Mouse (Mus musculus): ENCODE data around the gene Gm42791.

Gene Gm42791

GRCm38 (mm10) chr5:148977698-148978457, 17.1 kb downstream of the Gm42791 start:
- no peak for DNase-seq

- no peak for DNase-seq
These were observed 18.1 kb downstream of the Gm42791 start for GRCm38 (mm10) chr5:148976876-148977275.

DNA sequence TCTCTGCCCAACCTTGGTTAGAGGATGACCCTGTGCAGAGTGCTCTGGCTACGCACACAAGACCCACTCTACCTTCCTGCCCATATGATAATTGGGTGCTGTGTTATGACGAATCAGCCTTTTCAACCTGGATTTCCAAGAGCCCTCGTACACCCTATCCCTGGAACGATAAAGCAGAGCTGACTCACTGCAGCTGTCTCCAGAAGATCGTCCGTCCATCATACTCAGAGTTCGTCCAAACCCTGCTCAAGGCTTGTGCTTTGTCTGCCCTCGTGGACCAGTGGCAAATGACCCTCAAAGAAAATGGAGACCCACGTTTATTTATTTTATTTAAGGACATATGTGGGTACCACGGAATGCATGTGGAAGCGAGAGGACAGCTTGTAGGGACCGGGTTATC, 19.9 kb downstream of the Gm42791 start:
- no peak for DNase-seq

DNA sequence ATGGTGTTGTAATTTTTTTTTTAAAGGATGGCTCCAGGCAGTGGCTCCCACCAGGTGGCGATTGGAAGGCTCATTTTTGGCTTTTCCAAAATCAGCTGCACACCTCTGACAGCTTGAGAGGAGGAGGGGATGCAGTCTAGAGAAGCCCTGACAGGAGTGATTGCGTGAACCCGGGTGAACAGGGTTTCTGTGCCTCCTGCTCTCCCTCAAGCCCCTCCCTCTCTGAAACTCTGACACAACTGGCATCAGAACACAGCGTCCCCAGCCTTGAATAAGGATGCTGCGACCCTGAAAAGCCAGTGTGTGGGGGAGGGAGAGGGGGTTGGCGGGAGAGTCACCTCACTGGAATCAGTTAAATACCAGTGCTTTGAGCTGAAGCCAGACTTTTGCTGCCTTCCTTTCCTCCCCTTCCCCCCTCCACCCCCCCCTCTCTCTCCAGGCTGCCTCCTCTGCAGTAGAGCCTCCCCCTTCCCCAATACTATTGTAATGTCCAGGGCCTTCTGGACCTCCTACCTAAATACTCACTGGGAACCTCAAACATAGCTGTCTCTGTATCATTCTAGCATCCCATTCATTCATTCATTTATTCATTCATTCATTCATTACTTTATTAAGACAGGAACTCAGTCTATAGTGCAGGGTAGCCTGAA, 21.8 kb downstream of the Gm42791 start:
- no peak for DNase-seq

GRCm38 (mm10) chr5:148972167-148972566, 22.8 kb downstream of the Gm42791 start:
- no peak for DNase-seq

DNA sequence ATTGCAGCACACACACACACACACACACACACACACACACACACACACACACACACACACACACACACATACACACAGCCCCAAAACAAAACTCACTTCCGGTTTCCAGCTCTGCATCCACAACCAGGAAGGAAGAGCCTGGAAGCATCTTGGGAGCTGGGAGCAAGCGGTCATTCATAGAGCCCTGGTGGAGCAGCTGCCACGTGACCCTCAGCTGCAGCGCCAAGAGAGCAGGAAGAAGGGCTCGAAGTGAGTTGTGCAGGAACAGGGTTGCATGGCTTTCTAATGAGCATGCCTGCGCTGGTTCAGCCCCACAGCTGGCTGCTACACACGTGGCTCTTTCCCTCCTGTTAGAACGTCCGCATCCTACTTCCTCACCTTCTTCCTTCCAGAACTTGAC, 25.3 kb downstream of the Gm42791 start:
- no peak for DNase-seq

GRCm38 (mm10) chr5:148968958-148969576, 25.9 kb downstream of the Gm42791 start:
- DNase-seq = no peak

DNA sequence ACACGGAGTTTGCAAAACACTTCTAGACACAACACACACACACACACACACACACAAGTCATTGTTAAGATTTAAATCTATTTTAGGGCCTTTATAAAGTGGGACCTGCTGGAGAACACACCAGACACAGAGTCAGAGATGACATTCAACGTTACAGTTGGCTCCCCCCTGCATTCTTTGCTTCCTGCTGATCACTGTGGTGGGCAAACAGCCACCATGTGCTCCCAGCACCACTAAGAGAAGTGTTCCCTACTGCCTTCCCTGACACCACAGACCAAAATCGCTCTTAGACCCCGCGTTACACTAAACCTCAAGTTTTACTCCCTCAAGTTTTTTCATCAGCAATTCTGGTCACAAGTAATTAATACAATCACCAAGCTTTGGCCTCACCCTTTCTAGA, 26.8 kb downstream of the Gm42791 start:
- no peak for DNase-seq

DNA sequence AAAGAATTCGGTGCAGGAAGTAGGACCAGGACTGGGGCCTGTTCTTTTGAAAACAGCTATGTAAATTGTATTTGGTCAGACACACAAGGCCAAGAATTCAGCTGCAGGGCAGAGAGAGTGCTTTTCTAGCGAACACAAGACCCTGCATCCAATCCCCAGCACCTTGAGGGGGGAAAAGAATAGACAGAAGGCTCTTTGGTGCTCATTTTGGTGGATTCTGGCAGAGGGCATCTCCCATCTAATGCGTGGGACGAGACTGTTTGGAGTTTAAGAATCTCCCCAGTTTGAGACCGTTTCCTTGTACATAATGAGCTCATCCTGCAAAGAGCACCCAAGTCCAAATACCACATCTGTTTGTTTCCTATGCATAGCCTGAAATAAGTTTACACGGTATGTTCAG, 28.6 kb downstream of the Gm42791 start:
- no peak for DNase-seq

DNA sequence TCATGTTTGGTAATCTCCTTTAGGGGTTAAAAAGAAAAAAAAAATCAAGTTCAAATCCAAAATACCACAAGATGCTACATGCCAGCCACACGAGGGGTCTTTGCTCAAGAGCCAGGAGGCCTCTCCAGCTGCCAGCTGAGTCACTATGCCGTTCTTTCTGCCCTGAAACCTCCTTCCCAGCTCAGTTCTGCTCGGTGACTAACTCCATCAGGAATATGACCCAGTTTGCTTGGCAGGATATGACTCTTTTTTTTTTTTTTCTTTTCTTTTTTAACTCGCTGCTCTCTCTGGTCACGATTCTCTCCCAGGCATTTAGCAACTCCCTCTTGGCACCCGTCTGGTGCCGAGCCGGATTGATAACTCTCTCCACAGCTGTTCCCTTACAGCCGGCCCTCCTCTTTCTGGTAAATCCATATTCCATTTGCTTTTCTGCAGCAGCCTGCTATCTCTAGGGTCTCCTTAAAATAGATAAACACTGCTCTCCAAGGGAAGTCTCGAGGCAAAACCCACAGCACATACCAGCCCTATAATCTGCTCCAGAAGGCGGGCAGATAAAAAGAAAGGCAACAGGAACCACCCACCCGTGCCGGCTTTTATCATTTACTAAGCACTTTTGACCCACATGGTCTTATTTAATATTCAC, 29.1 kb downstream of the Gm42791 start:
- DNase-seq = peak; percentile 10 to 26

- DNase-seq = no peak
These were observed 29.8 kb downstream of the Gm42791 start for GRCm38 (mm10) chr5:148965089-148965591.

DNA sequence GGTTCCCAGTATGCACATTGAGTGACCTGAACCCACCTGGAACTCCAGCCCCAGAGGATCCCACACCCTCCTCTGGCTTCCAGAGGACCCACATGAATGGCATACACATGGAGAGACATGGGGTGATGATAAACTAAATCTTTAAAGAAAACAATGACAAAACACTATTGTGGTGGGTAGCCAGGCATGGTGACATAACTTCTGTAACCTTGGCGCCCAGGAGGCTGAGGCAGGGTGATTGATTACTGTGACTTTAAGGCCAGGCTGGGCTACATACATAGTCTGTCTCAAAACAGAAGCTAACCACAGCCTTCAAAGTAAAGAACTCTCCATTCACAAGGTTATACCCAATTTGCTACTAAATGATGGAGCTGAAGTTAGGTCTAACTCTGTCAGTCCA, 30.7 kb downstream of the Gm42791 start:
- no peak for DNase-seq

DNA sequence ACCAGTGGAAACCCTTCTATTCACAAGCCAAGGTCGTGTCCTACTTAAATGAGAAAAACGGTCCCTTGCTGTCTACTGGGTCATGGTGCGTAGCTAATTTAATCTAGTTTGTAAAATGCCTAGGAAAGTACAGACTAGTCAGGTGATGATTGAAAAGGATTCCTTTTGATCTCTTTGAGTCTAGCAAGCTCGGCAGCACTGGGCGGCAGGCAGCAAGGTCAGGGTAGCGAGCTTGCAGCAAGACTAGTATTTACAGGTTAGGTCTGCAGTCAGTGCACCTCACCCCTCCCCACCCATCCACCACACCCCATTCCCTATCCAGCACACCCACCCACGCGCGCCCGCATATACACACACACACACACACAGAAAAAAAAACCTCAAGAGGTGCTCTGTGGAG, 34.7 kb downstream of the Gm42791 start:
- no peak for DNase-seq

DNA sequence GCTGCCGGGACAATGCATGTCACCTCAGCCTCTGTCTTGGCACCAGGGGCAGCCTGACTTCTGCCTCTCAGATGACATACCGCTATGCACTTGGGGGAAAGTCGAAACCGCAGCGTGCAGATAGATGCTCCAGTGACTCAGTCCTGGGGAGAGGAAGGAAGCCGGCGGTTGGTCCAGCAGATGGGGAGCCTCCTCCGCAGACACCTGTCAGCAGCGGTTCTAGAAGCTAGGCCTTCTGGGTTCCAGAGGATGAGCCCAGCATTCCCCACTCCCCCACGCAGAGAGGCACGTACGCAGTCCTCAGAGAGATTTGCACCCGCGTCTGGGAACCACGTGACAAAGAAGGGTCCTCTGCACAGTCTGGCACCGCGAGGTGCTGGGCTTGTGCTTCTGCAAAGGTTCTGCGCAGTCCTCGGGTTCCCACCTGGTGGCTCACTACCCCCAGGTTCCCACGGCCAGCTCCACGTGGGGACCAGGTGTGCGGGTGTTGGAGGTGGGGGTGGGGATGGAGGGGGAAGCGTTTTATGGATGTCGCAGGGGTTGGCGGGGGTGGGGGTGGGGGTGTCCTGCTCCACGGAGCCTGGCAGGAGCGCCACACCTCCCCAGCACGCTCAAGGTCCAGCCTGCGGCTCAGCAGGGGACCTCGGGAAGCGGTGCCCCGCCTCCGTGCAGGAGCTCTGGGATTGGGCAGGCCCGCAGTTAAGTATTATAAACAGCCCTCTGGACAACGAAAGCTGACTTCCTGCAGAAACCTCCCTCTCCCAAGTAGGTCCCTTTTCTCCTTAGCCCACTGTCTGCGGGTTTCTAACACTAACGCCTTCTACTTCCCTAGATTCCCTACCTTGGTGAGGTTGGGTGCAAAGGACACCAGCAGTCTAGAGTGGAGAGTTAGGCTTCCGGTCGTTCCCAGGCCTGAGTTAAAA, 35.6 kb downstream of the Gm42791 start:
- DNase-seq = peak; percentile 70 to 73

- peak; percentile 41 to 44 for DNase-seq
These were observed 36.6 kb downstream of the Gm42791 start for GRCm38 (mm10) chr5:148958355-148958754.

GRCm38 (mm10) chr5:148956898-148957535, 37.9 kb downstream of the Gm42791 start:
- DNase-seq = no peak

GRCm38 (mm10) chr5:148956091-148956490, 38.9 kb downstream of the Gm42791 start:
- DNase-seq = no peak

GRCm38 (mm10) chr5:148955575-148955974, 39.4 kb downstream of the Gm42791 start:
- DNase-seq = no peak

- peak in 1 of 2 experiments; percentile 13 for DNase-seq
These were observed 40.5 kb downstream of the Gm42791 start for GRCm38 (mm10) chr5:148954314-148955060.

DNA sequence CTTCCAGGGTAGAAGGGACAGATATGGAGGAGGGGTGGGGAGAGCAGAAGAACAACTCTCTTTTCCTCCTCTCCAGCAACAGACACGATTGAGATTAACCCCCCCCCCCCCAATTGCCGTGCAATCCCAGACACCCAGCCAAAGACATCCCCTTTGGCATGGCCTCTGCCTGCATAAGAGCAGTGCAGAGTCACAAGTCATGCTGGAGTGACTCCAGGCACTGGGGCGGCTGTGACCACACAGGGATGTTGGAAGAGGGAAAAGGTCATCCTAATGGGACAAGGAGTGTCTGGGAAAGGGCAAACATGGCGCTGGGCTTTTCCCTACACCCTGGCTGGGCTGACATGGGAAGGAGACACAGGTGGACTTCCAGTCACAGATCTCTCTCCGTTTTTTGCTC, 41.8 kb downstream of the Gm42791 start:
- no peak for DNase-seq

DNA sequence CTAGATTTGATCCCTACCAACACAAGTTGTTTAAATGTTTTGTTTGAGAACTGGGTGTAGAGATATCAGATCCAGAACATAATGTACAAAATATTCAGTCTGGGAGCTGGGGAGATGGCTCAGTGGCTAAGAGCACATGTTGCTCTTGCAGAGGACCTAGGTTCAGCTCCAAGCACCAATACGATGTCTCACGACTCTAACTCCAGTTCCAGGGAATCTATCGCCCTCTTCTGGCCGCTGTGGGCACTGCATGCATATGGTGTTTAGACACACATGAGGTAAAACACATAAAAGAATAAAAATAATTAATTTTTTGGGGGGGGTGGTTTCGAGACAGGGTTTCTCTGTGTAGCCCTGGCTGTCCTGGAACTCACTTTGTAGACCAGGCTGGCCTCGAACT, 42.5 kb downstream of the Gm42791 start:
- DNase-seq = no peak

All from cerebellum, adult 18-20 months (tissue).